Mouse (Mus musculus) cortical plate, adult 2 months (tissue): ENCODE data around the gene Ntm.

Experiments
- CTCF ChIP-seq: fragments of 200-500 bp; IDR thresholded peaks from 2 replicates; pipeline ENCODE4 v1.5.1; 2011; ENCODE audit warnings: mild to moderate bottlenecking, control low read depth, low read length; ENCODE audit not compliant: insufficient read depth; ENCODE audit errors: extremely low read depth
- POLR2A ChIP-seq: fragments of 200-500 bp; IDR thresholded peaks from 2 replicates; pipeline ENCODE4 v1.6.1; 2011; ENCODE audit warnings: mild to moderate bottlenecking, low read length, control low read depth; ENCODE audit not compliant: insufficient read depth; ENCODE audit errors: extremely low read depth

GRCm38 (mm10) chr9:30003612-30004011, 40.7 kb upstream of the Ntm start:
- TF ChIP-seq CTCF (peak; percentile 83), POLR2A (no peak)
